Mouse (Mus musculus) left cerebral cortex, postnatal 25 days (tissue): Measurements from ENCODE around the gene Gatad2b. TPM values are rescaled to one million over a fixed set of nuclear protein-coding genes. Genes with fewer than 3 reads are reported as not detected.

Experiments
- DNase-seq, 2 experiments: peaks; one replicate each; pipeline ENCODE4 v3.0.0; 2022; ENCODE audit warnings: low spot score in 2 of 2, mixed read lengths in 1 of 2
- intact Hi-C: fragments of 180-260 bp; cut with DNase I; formaldehyde crosslinking; loops from one replicate; pipeline ENCODE4 v1.15.1; 2025
- total RNA-seq, 2 experiments: library from RNA; stranded (reverse); gene quantifications; 2 replicates each; pipeline ENCODE4 v1.2.3; 2021

The Gatad2b gene
- total RNA-seq, 2 experiments from 2014 or later = 88.3 to 97.4 TPM

- no peak for DNase-seq
- intact Hi-C loops = loop anchor here (2.0 to 5.0 kb wide), 4 partner anchors 79 to 153 kb away; partner anchors contain the start of genes Dennd4b and Gatad2b
Measured at GRCm38 (mm10) chr3:90371857-90372256, 78.9 kb downstream of the Gatad2b start.

GRCm38 (mm10) chr3:90372817-90373216, 79.8 kb downstream of the Gatad2b start:
- intact Hi-C loops = loop anchor here (2.0 to 5.0 kb wide), 2 partner anchors 106 to 154 kb away; partner anchors contain the start of gene Dennd4b
- DNase-seq = no peak

GRCm38 (mm10) chr3:90373432-90374028, 80.6 kb downstream of the Gatad2b start:
- DNase-seq = peak; percentile 87 to 92
- intact Hi-C loops = loop anchor here (2.0 to 5.0 kb wide), 2 partner anchors 106 to 155 kb away; partner anchors contain the start of gene Dennd4b

- no peak for DNase-seq
- intact Hi-C loops = loop anchor here (5.0 kb wide), 1 partner anchor 107 kb away; the partner anchor contains the start of gene Dennd4b
Measured at GRCm38 (mm10) chr3:90374368-90374767, 81.4 kb downstream of the Gatad2b start.

- DNase-seq = no peak
- intact Hi-C loops = no loop called here
Measured at GRCm38 (mm10) chr3:90375562-90376246, 82.7 kb downstream of the Gatad2b start.

- intact Hi-C loops = no loop called here
- no peak for DNase-seq
Measured at GRCm38 (mm10) chr3:90376247-90376585, 83.2 kb downstream of the Gatad2b start.

- no peak for DNase-seq
- intact Hi-C loops = no loop called here
Measured at GRCm38 (mm10) chr3:90378496-90378895, 85.5 kb downstream of the Gatad2b start.

GRCm38 (mm10) chr3:90381727-90382126, 88.7 kb downstream of the Gatad2b start:
- DNase-seq = no peak
- intact Hi-C loops = no loop called here

GRCm38 (mm10) chr3:90383690-90384089, 90.7 kb downstream of the Gatad2b start:
- intact Hi-C loops = no loop called here
- no peak for DNase-seq

GRCm38 (mm10) chr3:90384851-90385375, 91.9 kb downstream of the Gatad2b start:
- intact Hi-C loops = no loop called here
- no peak for DNase-seq

- no peak for DNase-seq
- intact Hi-C loops = no loop called here
Measured at GRCm38 (mm10) chr3:90386817-90387216, 93.8 kb downstream of the Gatad2b start.

GRCm38 (mm10) chr3:90387483-90387882, 94.5 kb downstream of the Gatad2b start:
- DNase-seq = peak; percentile 28 to 37
- intact Hi-C loops = no loop called here

GRCm38 (mm10) chr3:90388192-90388591, 95.2 kb downstream of the Gatad2b start:
- intact Hi-C loops = no loop called here
- peak in 1 of 2 experiments; percentile 43 for DNase-seq

GRCm38 (mm10) chr3:90388726-90389510, 95.9 kb downstream of the Gatad2b start:
- intact Hi-C loops = no loop called here
- peak in 1 of 2 experiments; percentile 39 for DNase-seq

GRCm38 (mm10) chr3:90389511-90390490, 96.8 kb downstream of the Gatad2b start, which contains the start of gene Slc27a3:
Gene Slc27a3, minus strand, starts transcription at chr3:90389938.
- intact Hi-C loops = no loop called here
- DNase-seq = peak in 1 of 2 experiments; percentile 34

GRCm38 (mm10) chr3:90391004-90391403, 98.0 kb downstream of the Gatad2b start:
- intact Hi-C loops = no loop called here
- DNase-seq = no peak

- DNase-seq = no peak
- intact Hi-C loops = no loop called here
Measured at GRCm38 (mm10) chr3:90391941-90392340, 99.0 kb downstream of the Gatad2b start.

GRCm38 (mm10) chr3:90392661-90393060, 99.7 kb downstream of the Gatad2b start:
- intact Hi-C loops = no loop called here

GRCm38 (mm10) chr3:90395629-90396028, 102.7 kb downstream of the Gatad2b start:
- intact Hi-C loops = no loop called here

More at GRCm38 (mm10) chr3:90392661-90393060, 99.7 kb downstream of the Gatad2b start:
- DNase-seq = no peak

More at GRCm38 (mm10) chr3:90395629-90396028, 102.7 kb downstream of the Gatad2b start:
- DNase-seq = no peak
